Mouse (Mus musculus) cerebellum, adult 2 months (tissue): ENCODE data around the gene Actn1.

ENCODE experiments used
- CTCF ChIP-seq: fragments of 200-500 bp; IDR thresholded peaks from 2 replicates; pipeline ENCODE4 v1.5.1; 2011; ENCODE audit warnings: low read depth, mild to moderate bottlenecking, control low read depth, low read length, moderate library complexity, borderline replicate concordance; ENCODE audit not compliant: insufficient read depth
- POLR2A ChIP-seq: fragments of 200-500 bp; IDR thresholded peaks from 2 replicates; pipeline ENCODE4 v1.6.1; 2011; ENCODE audit warnings: low read length, control low read depth, borderline replicate concordance; ENCODE audit not compliant: insufficient read depth

DNA sequence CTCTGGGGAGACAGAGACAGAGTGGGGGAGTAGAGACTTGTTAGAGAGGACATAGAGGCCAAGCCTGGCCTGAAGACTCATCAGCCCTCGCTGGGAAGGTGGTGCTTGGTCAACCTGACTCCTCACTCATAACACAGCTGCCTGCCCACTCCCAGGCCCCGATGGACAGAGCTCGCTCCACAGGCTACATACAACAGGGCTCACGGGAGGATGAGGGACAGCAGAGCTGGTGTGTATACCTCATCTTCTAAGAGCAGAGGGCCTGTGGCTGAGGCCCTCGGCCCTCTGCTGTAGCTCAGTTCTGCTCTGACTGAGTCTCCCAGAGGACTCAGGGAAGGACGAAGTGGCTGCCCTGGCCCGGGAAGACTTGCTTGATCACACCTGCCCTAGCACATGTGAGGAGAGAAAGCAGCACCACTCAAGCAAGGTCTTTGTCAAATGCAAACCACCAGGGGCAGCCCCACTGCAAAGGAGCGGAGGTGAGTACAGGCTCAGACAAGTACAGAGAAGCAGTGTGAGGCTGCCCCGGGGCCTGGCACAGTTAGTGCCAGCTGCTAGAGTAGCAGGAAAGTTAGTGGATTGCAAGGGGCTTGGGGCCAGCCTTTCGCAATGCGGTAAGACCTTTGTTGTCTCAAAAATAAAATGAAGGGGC lies 112.5 kb downstream of the Actn1 start:
- TF ChIP-seq CTCF, result no peak
- no peak for TF ChIP-seq POLR2A
